Comparison of ENCODE assay signal across 10 mouse cellular contexts in the genomic region with DNA sequence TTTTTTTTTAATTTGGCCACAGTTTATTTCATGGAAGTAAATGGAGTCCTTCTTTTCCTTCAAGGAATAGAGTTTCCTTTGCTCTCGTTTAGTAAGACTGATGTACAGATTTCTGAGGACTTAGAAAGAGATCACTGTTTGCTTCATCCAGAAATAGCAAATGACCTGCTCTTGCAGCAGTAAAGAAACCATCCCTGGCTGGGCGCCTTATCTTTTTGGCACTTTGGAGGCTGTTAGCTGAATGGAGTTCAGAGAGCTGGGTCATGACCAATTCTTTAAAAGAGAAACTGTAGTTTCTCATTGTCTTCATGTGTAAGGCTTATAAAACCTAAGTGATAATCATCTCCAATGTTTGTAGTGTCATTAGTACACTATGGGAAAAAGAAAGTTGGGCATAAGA.
DNase-seq lines count a peak whose midpoint lies in the region; ATAC-seq and TF ChIP-seq lines count a peak whose summit lies in the region.
"Had no signal": no experiment of that assay in that cellular context is flagged by ENCODE, and none has a peak within 500 bp of the region (broad histone marks: within the 10 kb centered on the region; RNA-seq: fewer than 3 reads in every experiment).

No protein-coding gene starts in this region.

- H3K9ac ChIP-seq in heart, postnatal 0 days (replicated peaks; ENCODE audit: low read depth, low read length), result no peak overlapping the region
- no peak overlapping the region for H3K9ac ChIP-seq in hindbrain, embryonic 12.5 days
- H3K9ac ChIP-seq: limb, embryonic 15.5 days; neural tube, embryonic 12.5 days had no signal

- DNase-seq in cerebellum, postnatal 36 days, result peak; percentile 10 to 22
- no peak for DNase-seq in cerebellum, adult 9-11 months
- peak; percentile 31 for DNase-seq in urinary bladder, postnatal 14 days (ENCODE audit: low spot score)
- DNase-seq in urinary bladder, postnatal 4 days (ENCODE audit: low spot score in 2 of 2), result no peak
- peak; percentile 84 for DNase-seq in heart, postnatal 0 days (ENCODE audit: low spot score)
- DNase-seq in ovary, postnatal 36 days (ENCODE audit: low spot score), result peak; percentile 36
- DNase-seq in layer of hippocampus, postnatal 10 days (ENCODE audit: low spot score in 2 of 2), result no peak

- H3K4me2 ChIP-seq in heart, postnatal 0 days (ENCODE audit: low read depth, low read length), result no peak overlapping the region
- H3K4me2 ChIP-seq in hindbrain, embryonic 12.5 days (replicated peaks), result no peak overlapping the region
- H3K4me2 ChIP-seq: limb, embryonic 15.5 days; neural tube, embryonic 12.5 days had no signal

- no peaks in the 10 kb centered on the region for H3K27me3 ChIP-seq in heart, postnatal 0 days (ENCODE audit: control insufficient read depth, insufficient read depth, low read length)
- no peaks in the 10 kb centered on the region for H3K27me3 ChIP-seq in hindbrain, embryonic 12.5 days
- H3K27me3 ChIP-seq: limb, embryonic 15.5 days; neural tube, embryonic 12.5 days had no signal

- peak; percentile 76 for ATAC-seq in heart, postnatal 0 days (ENCODE audit: insufficient read depth, low read depth)
- ATAC-seq in hindbrain, embryonic 12.5 days (ENCODE audit: low FRiP score), result no peak

- H3K27ac ChIP-seq in heart, postnatal 0 days (ENCODE audit: low read depth), result no peak overlapping the region; the same call in 1 of the 2 replicates
- H3K27ac ChIP-seq in hindbrain, embryonic 12.5 days, result no peak overlapping the region
- H3K27ac ChIP-seq: limb, embryonic 15.5 days; neural tube, embryonic 12.5 days had no signal

- H3K36me3 ChIP-seq in heart, postnatal 0 days (replicated peaks; ENCODE audit: control insufficient read depth, insufficient read depth, low read length), result no peaks in the 10 kb centered on the region
- H3K36me3 ChIP-seq in hindbrain, embryonic 12.5 days, result no peaks in the 10 kb centered on the region
- H3K36me3 ChIP-seq: limb, embryonic 15.5 days; neural tube, embryonic 12.5 days had no signal

- no peak for TF ChIP-seq CTCF in heart, postnatal 0 days (IDR thresholded peaks at IDR 0.05; ENCODE audit: low read depth)

- no peak for TF ChIP-seq EP300 in heart, postnatal 0 days (IDR thresholded peaks at IDR 0.05; ENCODE audit: low read depth)

- H3K4me3 ChIP-seq in heart, postnatal 0 days (ENCODE audit: low read depth, low read length), result no peak overlapping the region
- no peak overlapping the region for H3K4me3 ChIP-seq in hindbrain, embryonic 12.5 days
- H3K4me3 ChIP-seq: limb, embryonic 15.5 days; neural tube, embryonic 12.5 days had no signal

- H3K4me1 ChIP-seq in heart, postnatal 0 days (ENCODE audit: control insufficient read depth, insufficient read depth), result peaks cover 14% of the 10 kb centered on the region
- no peaks in the 10 kb centered on the region for H3K4me1 ChIP-seq in hindbrain, embryonic 12.5 days
- H3K4me1 ChIP-seq: limb, embryonic 15.5 days; neural tube, embryonic 12.5 days had no signal

- no peaks in the 10 kb centered on the region for H3K9me3 ChIP-seq in heart, postnatal 0 days (replicated peaks; ENCODE audit: control insufficient read depth, low read length)
- no peaks in the 10 kb centered on the region for H3K9me3 ChIP-seq in hindbrain, embryonic 12.5 days (replicated peaks)
- H3K9me3 ChIP-seq: limb, embryonic 15.5 days; neural tube, embryonic 12.5 days had no signal

- WGBS in heart, postnatal 0 days, result 10% methylated on average over 2 of the region's 2 CpGs
- WGBS in hindbrain, embryonic 12.5 days, result 69% methylated on average over 2 of the region's 2 CpGs

Comparison
In these comparisons a context has a peak if more than half of its experiments do, and no peak if none do; other contexts are left out.
1. DNase-seq: peak in cerebellum, postnatal 36 days (2 of 2), urinary bladder, postnatal 14 days (single experiment), heart, postnatal 0 days (single experiment) and ovary, postnatal 36 days (single experiment); none in cerebellum, adult 9-11 months (single experiment), urinary bladder, postnatal 4 days (0 of 2) and layer of hippocampus, postnatal 10 days (0 of 2).